Mouse (Mus musculus) embryonic fibroblast, embryonic 13.5 days (primary cell): Measurements from ENCODE around the gene Dpp4. TPM values are rescaled to one million over a fixed set of nuclear protein-coding genes. Genes with fewer than 3 reads are reported as not detected.

ENCODE experiments used
- H3K27ac ChIP-seq: 2 replicates; pipeline ENCODE4 v1.5.1; 2012; ENCODE audit warnings: low read length, control low read depth, inconsistent platforms; ENCODE audit not compliant: insufficient read depth
- H3K4me1 ChIP-seq: 2 replicates; pipeline ENCODE4 v1.6.1; 2011; ENCODE audit warnings: low read length; ENCODE audit not compliant: control insufficient read depth, insufficient read depth
- H3K4me3 ChIP-seq: 2 replicates; pipeline ENCODE4 v1.5.1; 2011; ENCODE audit warnings: mild to moderate bottlenecking, control low read depth, low read length; ENCODE audit not compliant: insufficient read depth
- CTCF ChIP-seq: IDR thresholded peaks from 2 replicates; pipeline ENCODE4 v1.5.1; 2011; ENCODE audit warnings: mild to moderate bottlenecking, control low read depth, low read length, moderate library complexity, borderline replicate concordance; ENCODE audit not compliant: insufficient read depth
- POLR2A ChIP-seq: IDR thresholded peaks from 2 replicates; pipeline ENCODE4 v1.6.1; 2011; ENCODE audit warnings: low read depth, mild to moderate bottlenecking, control low read depth, low read length, moderate library complexity
- polyA plus RNA-seq: library from polyadenylated mRNA; stranded (reverse); fragments of >200 nt; gene quantifications from 2 replicates; pipeline ENCODE4 v1.2.4, GENCODE M21; 2011; ENCODE audit warnings: low read depth; ENCODE audit not compliant: missing spikeins, insufficient read length

Gene Dpp4
- polyA plus RNA-seq, 1 experiment, result 0.90 TPM

- no peak overlapping the region for H3K27ac ChIP-seq
These were observed 28.9 kb upstream of the Dpp4 start for GRCm38 (mm10) chr2:62440802-62441544.

GRCm38 (mm10) chr2:62440083-62440482 is 28.1 kb upstream of the Dpp4 start:
- no peak overlapping the region for H3K27ac ChIP-seq
- no peaks in the 10 kb centered on the region for H3K4me1 ChIP-seq
- TF ChIP-seq CTCF, result no peak
- TF ChIP-seq POLR2A, result no peak
- no peak overlapping the region for H3K4me3 ChIP-seq

More at GRCm38 (mm10) chr2:62440802-62441544, 28.9 kb upstream of the Dpp4 start:
- Histone ChIP-seq H3K4me1 (no peaks in the 10 kb centered on the region), H3K4me3 (no peak overlapping the region)
- no peak for TF ChIP-seq POLR2A

- no peaks in the 10 kb centered on the region for H3K4me1 ChIP-seq
- H3K27ac ChIP-seq, result no peak overlapping the region
- TF ChIP-seq CTCF (no peak), POLR2A (no peak)
- no peak overlapping the region for H3K4me3 ChIP-seq
These were observed 19.3 kb upstream of the Dpp4 start for GRCm38 (mm10) chr2:62431245-62431795.

- Histone ChIP-seq H3K4me3 (no peak overlapping the region), H3K4me1 (peaks cover 3% of the 10 kb centered on the region; the same call in 1 of the 2 replicates), H3K27ac (no peak overlapping the region)
- TF ChIP-seq CTCF (no peak), POLR2A (no peak)
These were observed 13.9 kb upstream of the Dpp4 start for GRCm38 (mm10) chr2:62425941-62426340.

- Histone ChIP-seq H3K4me1 (peaks cover 3% of the 10 kb centered on the region; the same call in 1 of the 2 replicates), H3K4me3 (no peak overlapping the region), H3K27ac (peak overlapping the region; percentile 36; the same call in 1 of the 2 replicates)
- TF ChIP-seq CTCF (no peak), POLR2A (no peak)
These were observed 11.3 kb upstream of the Dpp4 start for GRCm38 (mm10) chr2:62423343-62423776.

GRCm38 (mm10) chr2:62422515-62423342 is 10.7 kb upstream of the Dpp4 start:
- peak overlapping the region; percentile 49; the same call in 1 of the 2 replicates for H3K27ac ChIP-seq
- TF ChIP-seq CTCF (no peak), POLR2A (no peak)
- H3K4me1 ChIP-seq, result peaks cover 3% of the 10 kb centered on the region; the same call in 1 of the 2 replicates
- H3K4me3 ChIP-seq, result no peak overlapping the region

GRCm38 (mm10) chr2:62421229-62421628 is 9.2 kb upstream of the Dpp4 start:
- no peak overlapping the region for H3K27ac ChIP-seq
- TF ChIP-seq POLR2A, result no peak
- TF ChIP-seq CTCF, result no peak
- H3K4me3 ChIP-seq, result no peak overlapping the region
- peaks cover 3% of the 10 kb centered on the region; the same call in 1 of the 2 replicates for H3K4me1 ChIP-seq

GRCm38 (mm10) chr2:62420045-62420444 is 8.0 kb upstream of the Dpp4 start:
- H3K27ac ChIP-seq, result no peak overlapping the region
- no peak overlapping the region for H3K4me3 ChIP-seq
- TF ChIP-seq POLR2A (no peak), CTCF (no peak)
- H3K4me1 ChIP-seq, result peaks cover 3% of the 10 kb centered on the region; the same call in 1 of the 2 replicates

GRCm38 (mm10) chr2:62417233-62417632 is 5.2 kb upstream of the Dpp4 start:
- no peak overlapping the region for H3K27ac ChIP-seq
- no peak overlapping the region for H3K4me3 ChIP-seq
- H3K4me1 ChIP-seq, result no peaks in the 10 kb centered on the region
- TF ChIP-seq POLR2A (no peak), CTCF (no peak)
